Mouse (Mus musculus) ES-Bruce4 (cell line): ENCODE data around the gene Cmbl.

ENCODE experiments used
- CTCF ChIP-seq: IDR thresholded peaks from one replicate; pipeline ENCODE4 v1.8.1; 2011; ENCODE audit warnings: low read depth, low read length
- EP300 ChIP-seq: IDR thresholded peaks from 2 replicates; pipeline ENCODE4 v1.6.1; 2011; ENCODE audit warnings: low read depth, low read length; ENCODE audit not compliant: insufficient read depth

- TF ChIP-seq CTCF (no peak), EP300 (peak; percentile 41; the same call in 1 of the 2 replicates)
These were observed 29.0 kb upstream of the Cmbl start for GRCm38 (mm10) chr15:31536051-31536737.
